Mouse (Mus musculus): ENCODE results near the gene Tnk2.
"Not testable (repeated sequence)": the region's sequence is repeated elsewhere in the genome, so short reads cannot be mapped to it uniquely, and the experiment has no call there.

Tnk2 gene

DNA sequence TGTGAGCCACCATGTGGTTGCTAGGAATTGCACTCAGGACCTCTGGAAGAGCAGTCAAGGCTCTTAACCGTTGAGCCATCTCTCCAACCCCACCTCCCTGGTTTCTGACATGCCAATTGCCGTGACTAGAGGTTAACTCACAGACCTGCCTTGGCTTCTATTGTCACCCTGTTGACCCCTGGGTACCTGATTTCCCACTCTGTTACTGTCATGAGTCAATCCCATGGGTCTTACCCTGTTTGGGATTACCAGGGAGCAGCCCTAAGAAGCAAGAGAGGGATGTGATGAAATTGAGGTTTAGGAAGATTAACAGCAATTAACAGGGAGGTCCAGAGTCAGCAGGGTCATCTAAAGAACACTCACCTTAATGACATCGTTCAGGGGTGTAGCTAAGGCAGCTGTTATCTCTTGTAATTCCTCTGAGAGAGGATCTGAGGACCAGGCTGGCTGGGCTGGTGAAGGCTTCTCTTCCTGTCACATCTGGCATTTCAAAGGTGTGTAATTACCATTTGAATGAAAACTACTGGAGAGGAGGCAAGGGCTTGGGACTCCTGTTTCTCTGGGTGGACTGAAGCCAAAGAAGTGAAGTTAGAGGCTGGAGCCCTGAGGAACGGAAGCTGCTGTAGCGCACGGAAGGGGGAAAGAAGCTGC is 6.7 kb upstream of the Tnk2 start:
- no peak for DNase-seq

GRCm38 (mm10) chr16:32638476-32638875 is 5.2 kb upstream of the Tnk2 start:
- peak; percentile 60 to 85 for DNase-seq

DNA sequence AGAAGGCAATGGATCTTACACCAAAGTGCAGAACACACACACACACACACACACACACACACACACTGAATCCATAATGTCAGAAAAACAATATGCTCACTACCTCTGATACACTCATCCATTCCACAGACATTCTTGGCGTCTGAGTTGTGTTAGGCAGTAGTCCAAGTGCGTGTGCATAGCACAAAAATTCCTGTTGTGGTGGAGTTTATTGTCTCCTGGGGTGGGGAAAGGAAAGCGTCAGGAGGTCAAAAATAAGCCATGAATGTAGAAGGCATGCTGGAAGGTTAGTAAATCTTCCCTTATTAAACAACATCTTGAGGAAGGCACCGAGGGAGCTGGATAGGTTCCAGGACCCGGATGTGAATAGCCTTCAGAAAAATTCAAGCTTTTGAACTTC is 3.6 kb upstream of the Tnk2 start:
- DNase-seq: peak; percentile 40 to 47

DNA sequence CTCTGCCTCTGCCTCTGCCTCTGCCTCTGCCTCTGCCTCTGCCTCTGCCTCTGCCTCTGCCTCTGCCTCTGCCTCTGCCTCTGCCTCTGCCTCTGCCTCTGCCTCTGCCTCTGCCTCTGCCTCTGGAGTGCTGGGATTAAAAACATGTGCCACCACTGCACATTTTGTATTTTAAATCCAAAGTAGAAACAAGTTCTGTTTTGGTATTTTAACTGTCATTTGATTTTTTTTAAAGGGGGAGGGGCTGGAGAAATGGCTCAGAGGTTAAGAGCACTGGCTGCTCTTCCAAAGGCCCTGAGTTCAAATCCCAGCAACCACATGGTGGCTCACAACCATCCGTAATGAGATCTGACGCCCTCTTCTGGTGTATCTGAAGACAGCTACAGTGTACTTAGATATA is 3.0 kb upstream of the Tnk2 start:
- not testable (repeated sequence) for DNase-seq

DNA sequence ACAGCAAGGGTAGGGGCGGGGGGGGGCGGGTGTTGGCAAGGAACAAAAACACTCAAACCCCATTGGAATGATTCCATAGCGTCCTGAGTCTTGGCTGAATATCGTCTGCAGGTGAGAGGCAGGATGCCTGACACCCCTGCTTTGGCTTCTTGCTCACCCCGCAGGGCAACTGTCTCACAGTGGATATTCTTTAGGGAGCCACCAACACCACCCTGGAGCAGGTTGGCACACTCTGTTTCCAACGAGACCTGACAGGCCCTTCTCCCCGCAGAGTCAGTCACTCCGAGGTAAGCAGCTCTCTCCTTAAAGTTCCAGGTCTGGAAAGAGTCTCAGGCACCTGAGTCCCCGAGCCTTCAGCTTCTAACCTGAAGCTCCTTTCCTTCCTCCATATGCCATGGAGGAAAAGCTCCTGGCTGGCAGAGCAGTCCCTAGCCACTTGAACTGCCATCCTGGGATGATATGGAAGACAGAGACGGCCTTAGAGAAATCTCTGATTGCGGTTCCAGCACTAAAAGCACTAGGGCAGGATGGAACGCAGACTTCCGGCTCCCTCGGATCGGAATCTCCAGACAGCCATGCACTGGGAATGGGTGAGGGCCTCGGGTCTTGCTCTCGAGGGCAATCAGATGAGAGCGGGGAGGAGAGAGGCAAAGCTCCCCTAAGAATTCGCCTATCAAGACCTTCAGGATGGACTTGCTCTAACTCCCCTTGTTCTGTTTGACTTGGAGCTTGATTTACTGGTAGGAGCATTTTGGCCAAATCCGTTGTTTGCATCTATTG is 2.0 kb upstream of the Tnk2 start:
- DNase-seq: no peak

- DNase-seq: no peak
Measured at GRCm38 (mm10) chr16:32642280-32642679, 1.4 kb upstream of the Tnk2 start.

GRCm38 (mm10) chr16:32644069-32644800 is 561 bp downstream of the Tnk2 start:
- peak in 1 of 2 experiments; percentile 24 for DNase-seq

DNA sequence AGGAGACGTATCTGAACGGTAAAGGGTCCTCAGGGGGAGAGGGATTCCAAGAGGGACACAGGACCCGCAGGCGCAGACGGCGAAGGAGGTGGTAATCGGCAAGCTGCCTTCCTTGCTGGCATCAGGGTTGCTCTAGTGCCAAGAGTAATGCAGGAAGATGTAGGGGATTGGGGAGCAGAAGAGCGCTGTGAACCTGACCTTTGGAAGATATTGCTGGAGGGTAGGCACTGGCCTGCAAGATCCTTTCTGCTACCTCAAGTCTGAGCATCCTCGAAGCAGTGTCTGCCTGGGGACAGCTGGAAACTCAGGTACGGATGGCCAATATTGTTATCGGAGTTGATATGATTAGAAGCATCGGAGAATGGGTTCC is 1.1 kb downstream of the Tnk2 start:
- DNase-seq: no peak

GRCm38 (mm10) chr16:32645361-32645914 is 1.8 kb downstream of the Tnk2 start:
- DNase-seq: peak; percentile 61 to 67

DNA sequence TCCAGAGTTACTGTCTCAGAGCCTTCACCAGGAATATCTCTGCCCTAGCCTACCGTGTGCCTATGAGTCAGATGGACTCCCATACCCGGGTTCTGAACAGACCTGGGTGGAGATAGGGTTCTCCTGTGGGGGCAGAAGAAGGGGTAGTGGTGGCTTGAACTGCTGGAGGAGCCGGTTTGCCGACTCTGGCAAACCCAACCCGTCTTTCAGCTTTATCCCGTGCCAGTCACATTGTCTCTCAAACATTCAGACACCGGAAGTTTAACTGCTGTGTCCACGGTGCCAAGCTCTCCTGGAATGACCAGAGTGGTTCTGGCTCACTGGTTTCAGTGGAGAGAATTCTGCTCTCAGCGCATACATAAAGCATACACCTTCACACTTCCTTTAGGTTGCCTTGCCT is 2.3 kb downstream of the Tnk2 start:
- no peak for DNase-seq

DNA sequence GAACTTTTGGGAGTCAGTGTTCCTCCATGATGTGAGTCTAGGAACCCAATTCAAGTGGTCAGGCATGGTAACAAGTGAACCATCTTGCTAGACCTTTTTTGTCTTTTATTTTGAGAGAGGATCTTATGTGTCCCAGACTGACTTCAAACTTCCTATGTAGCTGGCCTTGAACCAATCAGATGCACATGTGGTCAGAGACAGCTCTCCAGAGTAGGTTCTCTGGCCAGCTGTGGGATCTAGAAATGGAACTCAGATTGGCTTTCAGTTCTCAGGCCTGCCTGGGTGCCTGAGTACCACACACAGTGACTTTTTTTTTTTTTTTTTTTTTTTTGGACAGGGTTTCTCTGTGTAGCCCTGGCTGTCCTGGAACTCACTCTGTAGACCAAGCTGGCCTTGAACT is 4.0 kb downstream of the Tnk2 start:
- DNase-seq: no peak

DNA sequence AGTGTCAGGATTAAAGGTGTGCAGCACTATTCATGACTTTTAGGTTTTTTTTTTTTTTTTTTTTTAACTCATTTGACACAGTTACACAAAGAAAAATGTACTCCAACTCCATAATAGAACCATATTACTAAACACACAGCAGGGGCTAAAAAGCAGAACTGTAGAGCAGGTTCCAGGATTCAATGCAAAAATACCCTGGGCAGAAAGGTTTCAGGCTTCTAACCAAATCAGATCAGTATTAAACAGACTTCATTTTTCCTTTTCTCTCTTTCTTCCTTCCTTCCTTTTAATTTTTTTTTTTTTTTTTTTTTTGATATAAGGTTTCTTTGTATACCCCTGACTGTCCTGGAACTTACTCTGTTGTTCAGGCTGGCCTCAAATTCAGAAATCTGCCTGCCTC is 6.8 kb downstream of the Tnk2 start:
- no peak for DNase-seq

DNA sequence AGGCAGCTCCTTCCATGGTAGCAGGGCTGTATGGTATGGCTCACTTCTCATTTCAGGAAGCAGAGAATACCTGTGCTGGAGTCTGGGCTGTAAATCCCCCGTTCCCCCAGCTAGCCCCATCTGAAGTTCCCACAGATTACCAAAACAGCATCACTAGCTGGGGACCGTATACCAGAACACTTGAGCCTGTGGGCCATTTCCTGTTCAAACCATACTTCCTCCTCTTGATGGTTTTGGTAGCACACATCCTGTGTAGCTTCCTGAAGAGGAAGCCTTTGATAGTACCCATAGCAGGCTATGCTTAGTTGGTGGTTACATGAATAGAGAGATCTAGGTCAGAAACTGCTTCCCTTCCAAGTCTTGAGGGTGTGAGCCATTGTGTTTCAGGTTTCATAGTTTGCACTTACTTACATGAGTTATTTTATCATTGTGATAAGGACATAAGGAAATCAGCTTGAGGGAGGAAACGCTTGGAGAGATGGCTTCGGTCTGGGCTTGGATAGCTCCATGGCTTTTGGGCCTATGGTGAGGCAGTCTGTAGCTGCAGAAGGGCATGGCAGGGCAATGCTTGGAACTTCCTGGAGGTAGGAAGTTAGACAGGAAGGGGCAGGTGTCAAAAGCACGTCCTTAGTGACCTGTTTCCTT is 7.4 kb downstream of the Tnk2 start:
- no peak for DNase-seq

GRCm38 (mm10) chr16:32654071-32654733 is 10.5 kb downstream of the Tnk2 start:
- no peak for DNase-seq

GRCm38 (mm10) chr16:32655534-32655933 is 11.9 kb downstream of the Tnk2 start:
- no peak for DNase-seq

DNA sequence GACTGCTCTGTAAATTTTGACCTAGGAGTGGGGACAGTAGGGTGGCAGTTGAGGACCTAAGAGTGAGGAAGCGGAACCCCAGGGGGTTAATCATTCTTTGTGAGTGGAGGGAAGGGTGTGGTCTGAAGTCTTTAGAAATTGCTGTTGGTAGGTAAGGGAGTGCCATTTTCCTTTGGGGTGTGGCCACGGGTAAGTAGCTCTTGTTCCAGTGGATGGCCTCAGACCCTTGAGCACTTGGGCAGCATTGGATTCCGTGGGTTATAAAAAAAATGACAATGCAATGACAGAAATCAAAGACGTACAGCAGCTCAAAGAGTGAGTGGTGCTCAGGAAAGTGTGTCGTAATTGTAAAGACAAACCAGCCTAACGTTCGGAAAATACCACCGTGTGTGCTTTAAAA is 12.6 kb downstream of the Tnk2 start:
- no peak for DNase-seq

DNA sequence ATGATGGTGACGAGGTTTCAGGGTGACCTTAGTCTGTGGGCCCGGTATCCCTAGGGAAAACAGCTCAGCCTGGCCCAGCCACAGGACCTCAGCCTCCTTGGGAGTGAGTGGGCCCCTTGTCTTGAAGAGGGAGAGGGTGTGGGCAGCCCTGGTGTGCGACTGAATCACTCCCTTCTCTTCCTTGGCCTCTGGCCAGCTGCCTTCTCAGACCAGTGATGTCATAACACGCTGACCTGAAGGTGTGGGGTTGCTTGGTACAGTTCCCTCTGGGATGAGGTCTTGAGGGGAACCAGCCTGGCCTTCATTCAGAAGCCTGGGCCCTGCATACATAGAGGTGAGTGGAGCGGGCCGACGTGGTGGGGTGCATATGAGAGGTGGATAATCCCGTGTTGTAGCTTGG is 13.1 kb downstream of the Tnk2 start:
- no peak for DNase-seq

GRCm38 (mm10) chr16:32657498-32658250 is 14.0 kb downstream of the Tnk2 start:
- DNase-seq: no peak

GRCm38 (mm10) chr16:32658743-32659171 is 15.1 kb downstream of the Tnk2 start:
- DNase-seq: no peak

- peak; percentile 62 to 68 for DNase-seq
Measured at GRCm38 (mm10) chr16:32659385-32659784, 15.7 kb downstream of the Tnk2 start.

GRCm38 (mm10) chr16:32660095-32660494 is 16.4 kb downstream of the Tnk2 start:
- DNase-seq: no peak
